Mouse (Mus musculus) gastrocnemius, postnatal 36 days (tissue): ENCODE measurements around the gene Ifna4. TPM values are rescaled to one million over a fixed set of nuclear protein-coding genes. Genes with fewer than 3 reads are reported as not detected.

Experiments used
- DNase-seq, 2 experiments: peaks; one replicate each; pipeline ENCODE4 v3.0.0; 2022
- intact Hi-C: fragments of 180-260 bp; cut with DNase I; formaldehyde crosslinking; loops from one replicate; pipeline ENCODE4 v1.15.1; 2025
- total RNA-seq, 2 experiments: library from RNA; stranded (reverse); gene quantifications; 2 replicates each; pipeline ENCODE4 v1.2.3; 2021

Gene Ifna4
- total RNA-seq, 2 experiments from 2014 or later, result not detected

- intact Hi-C loops, result no loop called here
- no peak for DNase-seq
Observed at GRCm38 (mm10) chr4:88864599-88864998, 22.9 kb downstream of the Ifna4 start.

- DNase-seq, result no peak
- intact Hi-C loops, result no loop called here
Observed at GRCm38 (mm10) chr4:88865011-88865569, 23.4 kb downstream of the Ifna4 start.

- DNase-seq, result peak; percentile 23 to 43
- intact Hi-C loops, result no loop called here
Observed at GRCm38 (mm10) chr4:88867366-88867925, 25.8 kb downstream of the Ifna4 start.

- DNase-seq, result no peak
Observed at GRCm38 (mm10) chr4:88867926-88868911, 26.6 kb downstream of the Ifna4 start.

GRCm38 (mm10) chr4:88872691-88873090 is 31.0 kb downstream of the Ifna4 start:
- DNase-seq, result no peak

More at GRCm38 (mm10) chr4:88867926-88868911, 26.6 kb downstream of the Ifna4 start:
- intact Hi-C loops, result no loop called here

GRCm38 (mm10) chr4:88875435-88876095 is 33.9 kb downstream of the Ifna4 start:
- intact Hi-C loops, result loop anchor here (10.0 kb wide), 1 partner anchor 649 kb away; no protein-coding TSS in a partner anchor
- DNase-seq, result no peak

More at GRCm38 (mm10) chr4:88872691-88873090, 31.0 kb downstream of the Ifna4 start:
- intact Hi-C loops, result loop anchor here (2.0 to 10.0 kb wide), 2 partner anchors 256 to 652 kb away; no protein-coding TSS in a partner anchor

GRCm38 (mm10) chr4:88876520-88876919 is 34.9 kb downstream of the Ifna4 start:
- intact Hi-C loops, result loop anchor here (10.0 kb wide), 1 partner anchor 648 kb away; no protein-coding TSS in a partner anchor
- DNase-seq, result no peak

GRCm38 (mm10) chr4:88878246-88878645 is 36.6 kb downstream of the Ifna4 start:
- no peak for DNase-seq
- intact Hi-C loops, result loop anchor here (10.0 kb wide), 1 partner anchor 647 kb away; no protein-coding TSS in a partner anchor

- DNase-seq, result no peak
- intact Hi-C loops, result loop anchor here (10.0 kb wide), 1 partner anchor 646 kb away; no protein-coding TSS in a partner anchor
Observed at GRCm38 (mm10) chr4:88878772-88879171, 37.1 kb downstream of the Ifna4 start.

- intact Hi-C loops, result no loop called here
- no peak for DNase-seq
Observed at GRCm38 (mm10) chr4:88880101-88880500, 38.4 kb downstream of the Ifna4 start, which contains the start of gene Ifne. Gene Ifne (minus strand): TSS chr4:88880201.

GRCm38 (mm10) chr4:88888236-88888635 is 46.6 kb downstream of the Ifna4 start:
- DNase-seq, result no peak
- intact Hi-C loops, result no loop called here

Other genes starting within 250 kb of the Ifna4 start
- not detected for gene Ifna9, start 249.5 kb upstream of the Ifna4 start, total RNA-seq
- gene Ifna12, start 238.5 kb upstream of the Ifna4 start, total RNA-seq, result not detected
- not detected for gene C87499, start 207.4 kb upstream of the Ifna4 start, total RNA-seq
- not detected for gene Ifna13, start 197.4 kb upstream of the Ifna4 start, total RNA-seq
- not detected for gene Ifna16, start 164.9 kb upstream of the Ifna4 start, total RNA-seq
- not detected for gene Ifna2, start 157.9 kb upstream of the Ifna4 start, total RNA-seq
- gene Ifnab, start 150.5 kb upstream of the Ifna4 start, total RNA-seq, result not detected
- under 1 TPM in 1 of 2 experiments, not detected in 1; 0.42 TPM for gene Gm26566, start 120.1 kb upstream of the Ifna4 start, total RNA-seq
- 10 to 100 TPM; 43.9 to 50.4 TPM for gene Klhl9, start 119.4 kb upstream of the Ifna4 start, total RNA-seq
- not detected for gene Gm13271, start 87.0 kb upstream of the Ifna4 start, total RNA-seq
- gene Gm13283, start 81.7 kb upstream of the Ifna4 start, total RNA-seq, result not detected
- gene Gm13290, start 68.0 kb upstream of the Ifna4 start, total RNA-seq, result not detected
- not detected for gene Gm13289, start 64.9 kb upstream of the Ifna4 start, total RNA-seq
- gene Gm13272, start 62.0 kb upstream of the Ifna4 start, total RNA-seq, result not detected
- gene Ifnz, start 59.7 kb upstream of the Ifna4 start, total RNA-seq, result not detected
- gene Gm13276, start 56.2 kb upstream of the Ifna4 start, total RNA-seq, result not detected
- not detected for gene Gm13277, start 53.2 kb upstream of the Ifna4 start, total RNA-seq
- not detected for gene Gm13278, start 50.3 kb upstream of the Ifna4 start, total RNA-seq
- not detected for gene Gm13275, start 47.4 kb upstream of the Ifna4 start, total RNA-seq
- gene Gm13279, start 44.5 kb upstream of the Ifna4 start, total RNA-seq, result not detected
- gene Gm13285, start 42.2 kb upstream of the Ifna4 start, total RNA-seq, result not detected
- gene Gm13287, start 38.6 kb upstream of the Ifna4 start, total RNA-seq, result not detected
- gene Gm13288, start 36.3 kb upstream of the Ifna4 start, total RNA-seq, result not detected
- not detected for gene Ifna7, start 25.6 kb upstream of the Ifna4 start, total RNA-seq
- not detected for gene Ifna11, start 21.9 kb upstream of the Ifna4 start, total RNA-seq
- gene Ifna6, start 14.4 kb upstream of the Ifna4 start, total RNA-seq, result not detected
- not detected for gene Ifna5, start 6.3 kb upstream of the Ifna4 start, total RNA-seq
- not detected for gene Ifna1, start 8.2 kb downstream of the Ifna4 start, total RNA-seq
- not detected for gene Ifne, start 38.3 kb downstream of the Ifna4 start, total RNA-seq